Mouse (Mus musculus) neural tube, embryonic 14.5 days (tissue): ENCODE data around the gene Slbp. TPM values are rescaled to one million over a fixed set of nuclear protein-coding genes. Genes with fewer than 3 reads are reported as not detected.

Experiments used
- ATAC-seq: fragments of 200-750 bp; cut with Nextera tagmentation; 2 replicates; pipeline ENCODE4 v1.8.0; 2017; ENCODE audit warnings: low read depth, mild to moderate bottlenecking, moderate TSS enrichment, moderate library complexity
- H3K27ac ChIP-seq: fragments of 300-500 bp; sonication (generic); 2 replicates; pipeline ENCODE4 v1.5.1; 2014; ENCODE audit warnings: low read depth, mild to moderate bottlenecking, control low read depth, low read length, moderate library complexity, mixed read lengths
- H3K27me3 ChIP-seq: fragments of 300-500 bp; sonication (generic); 2 replicates; pipeline ENCODE4 v1.6.1; 2014; ENCODE audit warnings: low read length; ENCODE audit not compliant: control insufficient read depth, insufficient read depth
- H3K36me3 ChIP-seq: fragments of 300-500 bp; sonication (generic); 2 replicates; pipeline ENCODE4 v1.6.1; 2014; ENCODE audit warnings: low read length, mixed read lengths; ENCODE audit not compliant: control insufficient read depth, insufficient read depth
- H3K4me1 ChIP-seq: fragments of 300-500 bp; sonication (generic); 2 replicates; pipeline ENCODE4 v1.6.1; 2014; ENCODE audit warnings: low read length; ENCODE audit not compliant: control insufficient read depth, insufficient read depth
- H3K4me2 ChIP-seq: fragments of 300-500 bp; sonication (generic); 2 replicates; pipeline ENCODE4 v1.6.1; 2014; ENCODE audit warnings: mild to moderate bottlenecking, low read depth, low read length, control low read depth
- H3K4me3 ChIP-seq: fragments of 300-500 bp; sonication (generic); 2 replicates; pipeline ENCODE4 v1.5.1; 2014; ENCODE audit warnings: low read depth, low read length, control low read depth, mixed read lengths
- H3K9ac ChIP-seq: fragments of 300-500 bp; sonication (generic); replicated peaks from 2 replicates; pipeline ENCODE4 v1.6.1; 2014; ENCODE audit warnings: low read depth, mild to moderate bottlenecking, control low read depth, low read length, mixed read lengths
- H3K9me3 ChIP-seq: fragments of 300-500 bp; sonication (generic); 2 replicates; pipeline ENCODE4 v1.6.1; 2016; ENCODE audit warnings: low read length; ENCODE audit not compliant: control insufficient read depth
- WGBS: fragments of 180-500 bp; shearing (Covaris S2); extraction: QIAGEN DNeasy Blood & Tissue Kit; methylation state at CpG from one replicate; pipeline ENCODE4 v1.1.7; 2014; 5-methylcytosine and 5-hydroxymethylcytosine counted together
- polyA plus RNA-seq: library from polyadenylated mRNA; unstranded; fragments of >200 nt; fragmentation: Nextera tagmentation; extraction: Ambion mirVana; gene quantifications from 2 replicates; pipeline ENCODE4 v1.2.1, GENCODE M21; 2014

Slbp gene
- polyA plus RNA-seq, 1 experiment from 2014 or later = 118 TPM

GRCm38 (mm10) chr5:33658664-33659050 is 6.3 kb upstream of the Slbp start:
- Histone ChIP-seq H3K9ac (peak overlapping the region; percentile 66), H3K36me3 (0 out of 2 replicates have a peak, but pooled peaks cover 8% of the 10 kb centered on the region), H3K4me2 (peak overlapping the region; percentile 91), H3K27ac (no peak overlapping the region), H3K9me3 (no peaks in the 10 kb centered on the region), H3K4me1 (peaks cover 15% of the 10 kb centered on the region), H3K4me3 (peak overlapping the region; percentile 66), H3K27me3 (no peaks in the 10 kb centered on the region)
- ATAC-seq = peak; percentile 1; the same call in 1 of the 2 replicates
- 0% methylated on average over 26 of the region's 26 CpGs for WGBS

- no peaks in the 10 kb centered on the region for H3K9me3 ChIP-seq
- under 1% methylated on average over 59 of the region's 60 CpGs for WGBS
- no peaks in the 10 kb centered on the region for H3K27me3 ChIP-seq
Observed at GRCm38 (mm10) chr5:33657787-33658663, 5.7 kb upstream of the Slbp start, which contains the start of the genes Tacc3 and Tmem129. Gene Tacc3 (plus strand): TSS chr5:33658128. Gene Tmem129 (minus strand): TSS chr5:33658416.

GRCm38 (mm10) chr5:33657251-33657786 is 4.9 kb upstream of the Slbp start:
- Histone ChIP-seq H3K9me3 (no peaks in the 10 kb centered on the region), H3K9ac (peak overlapping the region; percentile 71), H3K4me1 (peaks cover 15% of the 10 kb centered on the region), H3K4me3 (peak overlapping the region; percentile 66), H3K36me3 (0 out of 2 replicates have a peak, but pooled peaks cover 9% of the 10 kb centered on the region), H3K4me2 (peak overlapping the region; percentile 91), H3K27ac (peak overlapping the region; percentile 98), H3K27me3 (no peaks in the 10 kb centered on the region)
- under 1% methylated on average over 32 of the region's 32 CpGs for WGBS
- ATAC-seq = peak; percentile 36

More at GRCm38 (mm10) chr5:33657787-33658663, 5.7 kb upstream of the Slbp start, which contains the start of the genes Tacc3 and Tmem129:
- H3K4me2 ChIP-seq = peak within 1 kb of the TSS; percentile 91
- 0 out of 2 replicates have a peak, but pooled peaks cover 9% of the 10 kb centered on the region for H3K36me3 ChIP-seq
- peak within 1 kb of the TSS; percentile 66 for H3K4me3 ChIP-seq
- peak; percentile 96 for ATAC-seq
- H3K9ac ChIP-seq = peak within 1 kb of the TSS; percentile 71
- peak within 1 kb of the TSS; percentile 98 for H3K27ac ChIP-seq
- peaks cover 15% of the 10 kb centered on the region for H3K4me1 ChIP-seq

DNA sequence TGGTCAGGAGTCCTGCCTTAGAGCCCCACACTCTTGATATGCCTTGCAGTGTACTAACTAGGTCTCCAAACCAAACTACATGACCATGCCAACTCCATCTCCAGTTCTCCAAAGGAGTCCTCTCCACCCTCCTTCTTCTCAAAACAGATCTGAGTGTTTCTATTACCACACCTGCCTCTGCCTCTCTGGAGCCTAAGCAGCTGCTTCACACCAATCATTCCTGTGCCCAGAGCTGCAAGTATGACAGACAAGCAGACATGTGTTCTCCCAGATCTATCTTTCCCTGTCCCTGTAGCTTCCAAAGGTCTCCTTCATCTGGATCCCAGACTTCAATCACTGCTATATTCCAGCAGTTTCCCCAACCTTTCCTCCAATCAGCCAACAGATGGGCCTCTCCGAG is 4.4 kb upstream of the Slbp start:
- Histone ChIP-seq H3K4me1 (peaks cover 15% of the 10 kb centered on the region), H3K27ac (no peak overlapping the region), H3K9ac (peak overlapping the region; percentile 71), H3K9me3 (no peaks in the 10 kb centered on the region), H3K36me3 (0 out of 2 replicates have a peak, but pooled peaks cover 9% of the 10 kb centered on the region), H3K4me3 (peak overlapping the region; percentile 66), H3K4me2 (peak overlapping the region; percentile 91), H3K27me3 (no peaks in the 10 kb centered on the region)
- no peak for ATAC-seq
- 33% methylated on average over 1 of the region's 1 CpGs for WGBS

- H3K27me3 ChIP-seq = no peaks in the 10 kb centered on the region
- H3K4me3 ChIP-seq = no peak overlapping the region
- H3K9me3 ChIP-seq = no peaks in the 10 kb centered on the region
- no peak for ATAC-seq
- H3K9ac ChIP-seq = no peak overlapping the region
- no peak overlapping the region for H3K4me2 ChIP-seq
- H3K27ac ChIP-seq = no peak overlapping the region
- H3K36me3 ChIP-seq = 0 out of 2 replicates have a peak, but pooled peaks cover 9% of the 10 kb centered on the region
- 92% methylated on average over 10 of the region's 10 CpGs for WGBS
- H3K4me1 ChIP-seq = peaks cover 26% of the 10 kb centered on the region
Observed at GRCm38 (mm10) chr5:33655251-33655840, 3.0 kb upstream of the Slbp start.

DNA sequence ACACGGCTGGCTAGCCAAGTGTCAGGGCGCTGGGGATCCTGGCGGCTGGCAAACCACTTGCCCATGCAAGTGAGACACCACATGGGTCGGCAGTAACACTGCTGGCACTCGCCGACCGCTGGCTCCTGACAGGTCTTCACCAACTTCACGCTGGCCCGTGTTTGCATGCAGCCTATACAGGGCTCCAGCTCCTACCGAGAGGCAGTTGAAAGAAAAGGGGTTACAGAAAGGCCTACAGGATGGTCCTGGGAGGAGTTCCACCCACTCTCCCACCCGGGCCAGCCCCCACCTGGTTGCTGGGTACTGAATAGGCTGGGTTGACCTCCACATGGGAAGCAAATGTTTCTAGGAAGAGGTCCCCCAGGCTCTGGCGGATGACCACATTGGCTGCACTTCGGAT is 2.0 kb upstream of the Slbp start:
- no peaks in the 10 kb centered on the region for H3K27me3 ChIP-seq
- 93% methylated on average over 13 of the region's 13 CpGs for WGBS
- H3K4me3 ChIP-seq = no peak overlapping the region
- H3K36me3 ChIP-seq = 0 out of 2 replicates have a peak, but pooled peaks cover 11% of the 10 kb centered on the region
- no peaks in the 10 kb centered on the region for H3K9me3 ChIP-seq
- no peak overlapping the region for H3K27ac ChIP-seq
- H3K4me2 ChIP-seq = no peak overlapping the region
- H3K4me1 ChIP-seq = peaks cover 29% of the 10 kb centered on the region
- H3K9ac ChIP-seq = no peak overlapping the region
- ATAC-seq = no peak

DNA sequence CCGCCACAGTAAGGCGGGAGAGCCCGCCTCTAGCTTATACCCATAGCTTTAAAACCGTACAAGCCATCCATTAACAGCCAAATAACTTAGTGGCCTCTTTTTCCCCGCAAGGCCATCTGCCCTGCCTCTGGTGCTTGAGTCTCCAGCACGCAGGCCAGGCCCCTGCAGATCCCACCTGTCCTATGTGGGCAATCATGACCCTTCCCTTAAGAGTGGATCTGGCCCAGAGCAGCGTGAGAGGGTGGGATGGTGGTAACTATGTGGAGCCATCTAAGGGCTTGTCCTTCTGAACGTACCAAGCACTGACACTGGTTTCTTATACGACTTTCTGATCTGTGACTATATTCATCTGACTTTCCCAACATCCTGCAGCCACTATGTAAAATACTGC is 404 bp upstream of the Slbp start:
- peak overlapping the region; percentile 94; the same call in 1 of the 2 replicates for H3K27ac ChIP-seq
- H3K9me3 ChIP-seq = no peaks in the 10 kb centered on the region
- H3K36me3 ChIP-seq = peaks cover 18% of the 10 kb centered on the region; the same call in 1 of the 2 replicates
- peaks cover 24% of the 10 kb centered on the region for H3K4me1 ChIP-seq
- WGBS = 2% methylated on average over 9 of the region's 9 CpGs
- H3K9ac ChIP-seq = 0 out of 2 replicates have a peak overlapping the region, but pooled peaks have one; percentile 3
- peak overlapping the region; percentile 72 for H3K4me3 ChIP-seq
- peak overlapping the region; percentile 46 for H3K4me2 ChIP-seq
- no peaks in the 10 kb centered on the region for H3K27me3 ChIP-seq
- no peak; the same call in 1 of the 2 replicates for ATAC-seq

DNA sequence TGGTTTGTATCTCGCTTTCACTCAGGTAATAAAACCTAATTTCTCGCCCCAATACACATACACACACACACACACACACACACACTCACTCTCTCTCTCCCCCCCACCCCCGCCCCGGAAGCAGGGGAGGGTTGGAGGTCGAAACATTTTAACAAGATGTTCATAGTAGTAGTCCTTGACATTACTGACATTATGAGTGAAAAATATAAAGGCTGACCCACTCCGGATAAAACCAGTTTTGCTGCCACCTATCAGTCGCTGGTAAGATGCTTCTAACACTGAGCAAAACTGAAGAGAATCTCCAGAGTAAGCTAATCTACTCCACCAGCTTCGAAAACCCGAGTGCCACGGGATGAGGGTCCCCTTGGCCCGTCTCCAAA is 843 bp downstream of the Slbp start:
- under 1% methylated on average over 11 of the region's 11 CpGs for WGBS
- H3K36me3 ChIP-seq = peaks cover 23% of the 10 kb centered on the region; the same call in 1 of the 2 replicates
- ATAC-seq = peak; percentile 1; the same call in 1 of the 2 replicates

More for the DNA sequence above, 843 bp downstream of the Slbp start:
- Histone ChIP-seq H3K27me3 (no peaks in the 10 kb centered on the region), H3K27ac (peak overlapping the region; percentile 94), H3K4me3 (peak overlapping the region; percentile 72), H3K4me1 (peaks cover 18% of the 10 kb centered on the region), H3K4me2 (peak overlapping the region; percentile 46), H3K9ac (peak overlapping the region; percentile 76), H3K9me3 (no peaks in the 10 kb centered on the region)
